Mouse (Mus musculus): ENCODE data around the gene Zbtb22.

Gene Zbtb22

GRCm38 (mm10) chr17:33924577-33925283, 9.0 kb downstream of the Zbtb22 start:
- in situ Hi-C loops (cut with MboI), result no loop called here

- in situ Hi-C loops (cut with MboI), result no loop called here
Observed at GRCm38 (mm10) chr17:33925406-33926116, 9.9 kb downstream of the Zbtb22 start.

DNA sequence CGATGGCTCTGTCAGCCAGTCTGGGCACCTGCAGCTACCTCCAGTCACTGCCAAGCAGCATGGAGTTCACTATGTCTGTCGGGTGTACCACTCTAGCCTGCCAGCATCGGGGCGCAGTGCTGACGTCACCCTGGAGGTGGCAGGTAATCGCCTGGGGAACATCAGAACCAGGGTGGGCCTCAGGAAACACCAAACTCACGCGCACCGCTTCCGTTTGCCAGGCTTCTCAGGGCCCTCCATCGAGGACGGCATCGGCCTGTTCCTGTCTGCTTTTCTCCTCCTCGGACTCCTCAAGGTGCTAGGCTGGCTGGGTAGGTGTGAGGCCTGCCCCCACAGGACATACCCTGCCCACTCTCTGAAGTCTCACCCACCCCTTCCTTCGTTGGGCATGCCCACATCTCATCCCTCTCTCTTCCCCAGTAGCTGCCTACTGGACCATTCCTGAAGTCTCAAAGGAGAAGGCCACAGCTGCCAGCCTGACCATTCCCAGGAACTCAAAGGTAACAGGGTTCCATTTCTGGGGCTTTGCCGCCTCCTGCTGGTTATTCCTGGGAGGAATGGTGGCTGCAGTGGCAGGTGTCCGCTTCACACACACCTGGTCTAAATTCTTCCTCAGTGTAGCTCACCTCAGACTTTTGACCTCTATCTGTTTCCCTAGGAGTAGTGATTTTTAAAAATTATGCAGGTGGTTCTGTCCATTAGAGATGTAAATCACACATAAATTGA, 10.7 kb downstream of the Zbtb22 start:
- in situ Hi-C loops (cut with MboI), result no loop called here

GRCm38 (mm10) chr17:33928251-33928947, 12.7 kb downstream of the Zbtb22 start:
- in situ Hi-C loops (cut with MboI), result no loop called here

GRCm38 (mm10) chr17:33929371-33930279, 13.9 kb downstream of the Zbtb22 start, which contains the start of gene Rgl2:
Gene Rgl2 (plus strand): TSS chr17:33929543.
- in situ Hi-C loops (cut with MboI), result no loop called here

DNA sequence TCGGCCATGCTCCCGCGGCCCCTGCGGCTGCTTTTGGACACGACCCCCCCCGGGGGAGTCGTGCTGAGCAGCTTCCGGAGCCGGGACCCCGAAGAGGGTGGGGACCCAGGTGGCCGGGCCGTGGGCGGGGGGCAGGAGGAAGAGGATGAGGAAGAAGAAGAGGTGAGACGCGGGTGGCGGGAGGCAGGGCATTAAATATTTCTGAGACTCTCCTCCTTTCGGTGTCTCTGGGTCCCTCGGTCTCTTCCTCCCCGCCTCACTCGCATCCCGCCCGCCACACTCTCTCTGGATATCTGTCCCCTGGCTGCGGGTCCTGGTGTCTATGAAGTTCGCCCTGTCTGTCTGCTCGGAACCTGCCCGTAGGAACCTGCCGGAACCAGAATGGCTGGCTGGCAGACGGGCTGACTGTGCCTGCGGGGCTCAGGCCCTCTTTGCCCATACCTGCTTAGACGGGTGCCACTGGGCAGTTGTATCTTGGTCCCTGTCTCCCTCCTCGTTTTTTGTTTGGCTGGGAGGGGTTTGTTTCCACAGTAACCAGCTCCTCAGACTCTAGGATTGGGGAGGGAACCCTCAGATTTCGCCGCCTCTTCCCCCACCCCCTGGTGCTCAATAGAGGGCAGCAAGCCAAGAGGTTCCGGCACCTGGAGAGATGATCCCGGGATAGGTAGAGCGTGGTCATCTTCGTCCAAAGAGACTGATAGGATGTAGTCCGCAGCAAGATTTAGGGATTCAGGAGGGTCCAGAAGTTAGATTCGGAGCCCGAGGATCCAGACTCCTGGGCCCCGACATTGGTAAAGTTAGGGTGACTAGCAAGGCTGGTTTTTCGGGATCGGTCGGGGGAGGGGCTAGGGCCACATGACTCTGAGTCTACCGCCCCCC, 14.8 kb downstream of the Zbtb22 start:
- in situ Hi-C loops (cut with MboI), result no loop called here

GRCm38 (mm10) chr17:33931159-33931866, 15.6 kb downstream of the Zbtb22 start:
- in situ Hi-C loops (cut with MboI), result no loop called here

DNA sequence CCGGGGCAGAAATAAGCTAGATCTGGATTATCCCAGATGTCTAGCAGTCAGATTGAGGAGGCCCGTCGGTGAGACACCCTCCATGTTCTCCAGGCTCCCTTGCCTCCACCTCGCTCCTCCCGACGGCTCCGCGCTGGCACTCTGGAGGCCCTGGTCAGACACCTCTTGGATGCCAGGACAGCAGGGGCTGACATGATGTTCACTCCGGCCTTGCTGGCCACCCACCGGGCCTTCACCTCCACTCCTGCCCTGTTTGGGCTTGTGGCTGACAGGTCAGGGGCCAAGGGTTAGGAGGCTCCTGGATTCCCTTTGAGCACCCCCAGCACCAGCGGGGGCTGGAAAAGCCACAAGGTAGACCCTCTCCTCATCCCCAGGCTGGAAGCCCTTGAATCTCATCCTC, 16.2 kb downstream of the Zbtb22 start:
- in situ Hi-C loops (cut with MboI), result no loop called here

DNA sequence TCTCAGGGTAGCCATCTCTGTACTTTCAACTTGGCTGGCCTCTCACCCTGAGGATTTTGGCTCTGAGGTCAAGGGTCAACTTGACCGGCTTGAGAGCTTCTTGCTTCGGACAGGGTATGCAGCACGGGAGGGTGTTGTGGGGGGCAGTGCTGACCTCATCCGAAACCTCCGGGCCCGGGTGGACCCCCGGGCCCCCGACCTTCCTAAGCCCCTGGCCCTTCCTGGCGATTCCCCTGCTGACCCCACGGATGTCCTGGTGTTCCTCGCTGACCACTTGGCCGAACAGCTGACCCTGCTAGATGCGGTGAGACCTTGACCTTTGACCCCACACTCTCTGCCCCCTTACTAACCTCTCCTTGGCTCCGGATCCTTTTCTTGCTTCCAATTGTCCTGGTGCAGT, 16.7 kb downstream of the Zbtb22 start:
- in situ Hi-C loops (cut with MboI), result no loop called here

GRCm38 (mm10) chr17:33932970-33933369, 17.3 kb downstream of the Zbtb22 start:
- in situ Hi-C loops (cut with MboI), result no loop called here

- in situ Hi-C loops (cut with MboI), result no loop called here
Observed at GRCm38 (mm10) chr17:33935422-33936055, 19.8 kb downstream of the Zbtb22 start.

GRCm38 (mm10) chr17:33936993-33937392, 21.3 kb downstream of the Zbtb22 start:
- in situ Hi-C loops (cut with MboI), result no loop called here

DNA sequence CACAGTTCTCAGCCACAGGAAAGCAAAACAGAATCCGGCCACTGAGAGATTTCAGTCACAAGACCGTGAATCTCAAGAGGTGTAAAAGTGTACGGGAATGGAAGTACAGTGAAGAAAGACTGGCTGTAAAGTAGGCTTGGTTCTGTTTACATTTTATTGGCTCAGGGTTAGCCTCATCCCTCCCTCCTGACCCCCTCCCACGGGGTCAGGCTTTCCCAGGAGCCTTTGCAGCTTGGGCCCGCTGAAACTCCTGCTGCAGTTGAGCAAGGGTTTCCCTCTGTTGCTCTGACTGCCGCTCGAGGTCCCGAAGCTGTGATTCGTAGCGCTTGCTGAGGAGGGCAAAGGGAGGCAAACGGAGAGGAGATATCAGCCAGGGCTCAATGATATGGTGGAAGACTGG, 23.1 kb downstream of the Zbtb22 start:
- in situ Hi-C loops (cut with MboI), result no loop called here

- in situ Hi-C loops (cut with MboI), result no loop called here
Observed at GRCm38 (mm10) chr17:33940206-33940805, 24.6 kb downstream of the Zbtb22 start, which contains the start of the genes Pfdn6 and Wdr46. Gene Pfdn6 (minus strand): TSS chr17:33940343. Gene Wdr46 (plus strand): TSS chr17:33940660.

- in situ Hi-C loops (cut with MboI), result no loop called here
Observed at GRCm38 (mm10) chr17:33940981-33941380, 25.3 kb downstream of the Zbtb22 start.

DNA sequence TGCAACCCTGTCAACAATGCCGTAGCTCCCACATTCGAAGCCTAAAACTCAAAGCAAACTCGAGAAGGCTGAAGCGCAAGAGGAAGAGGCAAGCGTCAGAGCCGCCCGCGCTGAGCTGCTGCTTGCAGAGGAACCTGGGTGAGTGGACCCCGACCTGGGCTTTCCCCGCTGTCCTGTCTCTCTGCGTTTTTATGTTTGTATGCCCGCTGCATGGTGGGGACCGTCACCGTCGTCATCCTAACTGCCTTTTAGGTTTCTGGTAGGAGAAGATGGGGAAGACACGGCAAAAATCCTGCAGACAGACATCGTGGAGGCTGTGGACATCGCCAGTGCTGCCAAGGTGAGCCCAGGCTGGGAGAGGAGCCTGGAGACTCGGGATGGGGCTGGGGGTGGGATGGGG, 25.7 kb downstream of the Zbtb22 start:
- in situ Hi-C loops (cut with MboI), result no loop called here

DNA sequence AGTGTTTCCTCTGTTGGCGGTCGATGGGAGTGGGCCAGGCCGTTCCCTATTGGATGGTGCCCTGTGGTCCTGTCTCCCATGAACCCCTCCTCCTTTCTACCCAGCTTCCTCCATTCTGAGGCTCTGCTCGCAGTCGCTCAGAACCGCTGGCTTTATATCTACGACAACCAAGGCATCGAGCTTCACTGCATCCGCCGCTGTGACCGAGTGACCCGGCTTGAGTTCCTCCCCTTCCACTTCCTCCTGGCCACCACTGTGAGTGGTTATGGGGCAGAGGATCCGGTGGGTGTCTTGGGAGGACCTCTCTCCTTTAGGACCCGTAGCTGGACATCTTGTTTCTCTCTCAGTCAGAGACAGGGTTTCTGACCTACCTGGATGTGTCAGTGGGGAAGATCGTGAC, 27.8 kb downstream of the Zbtb22 start:
- in situ Hi-C loops (cut with MboI), result no loop called here

DNA sequence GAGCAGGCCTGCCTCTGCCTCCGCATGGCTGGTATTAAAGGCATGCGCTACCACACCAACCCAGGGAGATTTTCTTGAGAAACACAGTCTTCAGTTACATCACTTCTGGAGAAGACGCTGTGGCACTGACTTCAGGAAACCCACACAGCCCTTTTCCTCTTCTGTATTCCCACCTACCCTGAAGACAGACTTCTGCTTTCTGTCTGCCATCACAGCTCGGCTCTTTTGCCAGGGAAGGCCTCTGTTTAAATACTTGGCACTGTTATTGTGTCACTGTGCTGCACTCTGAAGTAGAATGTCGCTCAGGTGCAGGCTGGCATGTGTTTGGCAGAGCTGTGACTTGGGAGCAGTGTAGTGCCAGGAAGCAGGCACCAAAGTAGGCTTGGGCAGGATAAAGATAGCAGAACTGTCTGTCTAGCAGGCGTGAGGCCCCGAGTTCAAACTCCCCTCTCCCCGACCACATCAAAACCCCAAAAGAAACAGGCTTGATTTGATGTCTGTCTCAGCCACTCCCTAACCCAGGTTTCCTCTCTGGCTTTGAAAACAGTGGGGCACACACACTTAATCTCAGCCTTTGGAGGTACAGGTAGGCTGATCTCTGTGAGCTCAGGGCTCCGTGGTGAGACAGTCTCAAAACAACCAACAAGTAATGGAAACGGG, 31.9 kb downstream of the Zbtb22 start:
- in situ Hi-C loops (cut with MboI), result no loop called here

Measured in mature B cell (primary cell).